Mouse (Mus musculus) embryonic facial prominence, embryonic 12.5 days (tissue): ENCODE measurements at regions not wholly inside any gene's neighbourhood (a gene's known extent, or its start where the extent isn't known, plus 50 kb on each side); places are given as distances from the start of the nearest gene placed in this dataset.

Source experiments
- ATAC-seq: fragments of 200-750 bp; cut with Nextera tagmentation; 2 replicates; pipeline ENCODE4 v1.8.0; 2017; ENCODE audit not compliant: insufficient number of reproducible peaks, insufficient read depth, low FRiP score, low TSS enrichment
- H3K27ac ChIP-seq: fragments of 300-500 bp; sonication (generic); 2 replicates; pipeline ENCODE4 v1.5.1; 2016; ENCODE audit warnings: mild to moderate bottlenecking
- H3K27me3 ChIP-seq: fragments of 300-500 bp; sonication (generic); 2 replicates; pipeline ENCODE4 v1.6.1; 2016; ENCODE audit warnings: mild to moderate bottlenecking, moderate library complexity
- H3K36me3 ChIP-seq: fragments of 300-500 bp; sonication (generic); 2 replicates; pipeline ENCODE4 v1.6.1; 2016; ENCODE audit warnings: mild to moderate bottlenecking
- H3K4me1 ChIP-seq: fragments of 300-500 bp; sonication (generic); 2 replicates; pipeline ENCODE4 v1.6.1; 2016
- H3K4me2 ChIP-seq: fragments of 300-500 bp; sonication (generic); replicated peaks from 2 replicates; pipeline ENCODE4 v1.6.1; 2016; ENCODE audit warnings: mild to moderate bottlenecking, moderate library complexity
- H3K4me3 ChIP-seq: fragments of 300-500 bp; sonication (generic); 2 replicates; pipeline ENCODE4 v1.5.1; 2016; ENCODE audit warnings: mild to moderate bottlenecking
- H3K9ac ChIP-seq: fragments of 300-500 bp; sonication (generic); 2 replicates; pipeline ENCODE4 v1.6.1; 2016; ENCODE audit warnings: mild to moderate bottlenecking, moderate library complexity
- H3K9me3 ChIP-seq: fragments of 300-500 bp; sonication (generic); 2 replicates; pipeline ENCODE4 v1.6.1; 2016; ENCODE audit warnings: mild to moderate bottlenecking, moderate library complexity
- WGBS: fragments of 180-500 bp; shearing (Covaris S2); methylation state at CpG from one replicate; pipeline ENCODE4 v1.1.7; 2016; 5-methylcytosine and 5-hydroxymethylcytosine counted together

- H3K27ac ChIP-seq: no peak overlapping the region
- H3K9ac ChIP-seq: no peak overlapping the region
- 88% methylated on average over 2 of the region's 2 CpGs for WGBS
Observed at GRCm38 (mm10) chr2:138640654-138641053, 384.3 kb downstream of the Btbd3 start.

DNA sequence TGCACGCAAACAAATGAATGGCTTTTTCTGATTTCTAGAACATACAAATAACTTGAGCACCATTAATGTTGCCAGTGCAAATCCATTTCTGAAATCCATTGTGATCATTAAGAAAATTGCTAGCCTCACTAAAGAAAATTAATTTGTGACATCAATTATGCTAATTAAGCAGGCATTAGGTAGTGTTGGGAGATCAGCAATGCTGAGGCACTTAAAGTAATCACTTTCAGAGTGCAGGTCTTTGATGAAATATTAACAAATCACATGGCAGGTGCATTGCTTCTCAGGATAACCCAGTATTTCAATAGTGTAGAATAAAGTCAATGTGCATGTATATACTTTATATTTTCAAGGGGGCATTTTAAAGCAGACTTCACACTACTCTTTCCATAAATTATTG is 385.0 kb downstream of the Btbd3 start:
- no peaks in the 10 kb centered on the region for H3K4me1 ChIP-seq
- no peak overlapping the region for H3K4me2 ChIP-seq
- no peaks in the 10 kb centered on the region for H3K27me3 ChIP-seq
- no peak overlapping the region for H3K4me3 ChIP-seq
- 89% methylated on average over 1 of the region's 1 CpGs for WGBS
- H3K9me3 ChIP-seq: no peaks in the 10 kb centered on the region
- no peak overlapping the region for H3K27ac ChIP-seq
- H3K9ac ChIP-seq: no peak overlapping the region
- H3K36me3 ChIP-seq: no peaks in the 10 kb centered on the region
- no peak for ATAC-seq

More at GRCm38 (mm10) chr2:138640654-138641053, 384.3 kb downstream of the Btbd3 start:
- no peaks in the 10 kb centered on the region for H3K9me3 ChIP-seq
- H3K4me3 ChIP-seq: no peak overlapping the region
- no peaks in the 10 kb centered on the region for H3K4me1 ChIP-seq
- H3K27me3 ChIP-seq: no peaks in the 10 kb centered on the region
- no peaks in the 10 kb centered on the region for H3K36me3 ChIP-seq
- no peak for ATAC-seq
- H3K4me2 ChIP-seq: no peak overlapping the region

GRCm38 (mm10) chr2:138648616-138649015 is 392.3 kb downstream of the Btbd3 start:
- Histone ChIP-seq H3K4me3 (no peak overlapping the region), H3K9me3 (no peaks in the 10 kb centered on the region), H3K27ac (no peak overlapping the region), H3K27me3 (no peaks in the 10 kb centered on the region), H3K4me1 (no peaks in the 10 kb centered on the region), H3K4me2 (no peak overlapping the region), H3K9ac (no peak overlapping the region), H3K36me3 (no peaks in the 10 kb centered on the region)
- ATAC-seq: no peak
- WGBS: 58% methylated on average over 3 of the region's 3 CpGs

- Histone ChIP-seq H3K27me3 (no peaks in the 10 kb centered on the region), H3K9ac (no peak overlapping the region), H3K9me3 (no peaks in the 10 kb centered on the region), H3K4me3 (no peak overlapping the region), H3K4me2 (no peak overlapping the region), H3K27ac (no peak overlapping the region), H3K36me3 (no peaks in the 10 kb centered on the region), H3K4me1 (no peaks in the 10 kb centered on the region)
- ATAC-seq: no peak
Observed at GRCm38 (mm10) chr2:138659376-138659775, 403.0 kb downstream of the Btbd3 start.

DNA sequence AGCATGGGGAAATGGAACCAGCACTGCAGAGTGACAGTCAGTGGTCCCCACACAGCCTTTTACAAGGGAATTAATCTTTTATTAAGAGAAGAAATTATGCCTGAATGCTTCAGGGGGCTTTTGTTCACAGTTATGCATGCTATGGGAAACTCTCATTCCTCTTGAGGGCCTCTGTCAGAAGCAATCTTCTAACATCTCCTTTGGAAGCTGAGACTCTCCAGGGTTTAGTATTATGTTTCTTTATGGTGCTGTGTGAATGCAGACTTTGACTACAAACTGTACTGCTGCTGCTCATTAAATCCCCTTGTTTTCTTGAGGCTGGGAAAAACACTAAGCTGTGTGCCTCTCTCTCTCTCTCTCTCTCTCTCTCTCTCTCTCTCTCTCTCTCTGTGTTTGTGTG is 413.9 kb downstream of the Btbd3 start:
- no peak overlapping the region for H3K9ac ChIP-seq
- H3K27ac ChIP-seq: no peak overlapping the region
- no peaks in the 10 kb centered on the region for H3K9me3 ChIP-seq
- ATAC-seq: 0 out of 2 replicates have a peak, but pooled peaks have one; percentile 47
- no peak overlapping the region for H3K4me3 ChIP-seq
- no peaks in the 10 kb centered on the region for H3K36me3 ChIP-seq
- no peak overlapping the region for H3K4me2 ChIP-seq
- no peaks in the 10 kb centered on the region for H3K4me1 ChIP-seq
- H3K27me3 ChIP-seq: no peaks in the 10 kb centered on the region

DNA sequence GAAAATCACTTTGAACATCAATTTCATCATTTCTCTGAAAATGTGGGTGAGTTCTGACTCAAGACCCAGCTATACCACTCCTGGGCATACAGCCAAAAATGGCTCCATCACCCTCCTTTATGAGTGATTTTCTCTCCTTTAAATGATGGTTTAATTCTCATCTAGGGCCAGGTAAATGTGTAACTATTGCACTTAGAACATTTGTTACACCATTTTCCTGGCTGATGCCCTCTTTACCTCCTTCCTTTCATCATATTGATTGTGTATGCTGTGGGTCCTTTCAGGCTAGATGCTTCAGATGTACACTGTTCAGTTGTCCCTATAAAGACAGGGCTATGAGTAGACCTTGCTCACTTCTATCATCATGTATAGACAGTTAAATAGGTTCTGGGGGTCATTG is 418.4 kb downstream of the Btbd3 start:
- H3K4me1 ChIP-seq: no peaks in the 10 kb centered on the region
- H3K27me3 ChIP-seq: no peaks in the 10 kb centered on the region
- no peaks in the 10 kb centered on the region for H3K9me3 ChIP-seq
- no peak overlapping the region for H3K4me3 ChIP-seq
- no peak overlapping the region for H3K4me2 ChIP-seq
- ATAC-seq: no peak
- H3K36me3 ChIP-seq: no peaks in the 10 kb centered on the region
- no peak overlapping the region for H3K27ac ChIP-seq
- H3K9ac ChIP-seq: no peak overlapping the region

DNA sequence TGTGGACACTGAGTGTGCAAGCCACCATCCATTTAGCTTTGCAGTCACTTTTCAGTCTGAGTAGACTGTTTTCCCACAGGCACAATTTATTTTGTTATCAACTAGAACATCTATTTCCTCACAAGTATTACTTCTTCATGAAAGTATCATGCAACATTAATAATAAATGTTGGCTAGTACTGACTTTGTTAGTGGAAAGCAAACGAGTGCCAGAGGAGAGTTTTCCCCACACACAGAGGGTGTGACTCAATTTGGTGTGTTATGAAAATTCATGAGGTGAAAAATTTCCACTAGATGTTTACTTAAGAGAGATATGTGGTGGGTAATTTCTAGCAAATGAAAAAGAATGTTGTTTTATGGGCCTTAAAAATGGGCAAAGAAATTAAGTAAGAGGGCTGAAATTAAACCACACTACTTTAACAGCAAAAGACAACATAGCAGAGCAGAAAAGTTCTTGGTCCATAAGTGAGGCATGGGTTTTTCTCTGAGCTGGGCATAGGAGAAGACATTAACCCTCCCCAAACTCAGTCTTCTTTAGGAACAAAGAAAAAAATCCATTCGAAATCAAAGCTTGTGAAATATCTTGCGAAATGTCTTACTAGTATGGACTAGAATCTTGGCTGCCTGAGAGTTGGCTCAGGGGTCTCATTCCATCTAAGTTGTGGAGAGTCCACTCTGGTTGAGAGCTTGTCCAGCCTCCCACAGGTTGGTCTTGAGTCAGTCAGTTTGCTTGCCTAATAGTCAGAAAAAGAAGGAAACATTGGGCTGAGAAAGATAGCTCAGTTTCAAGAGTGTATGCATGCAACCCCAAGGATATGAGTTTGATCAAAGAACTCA is 419.1 kb downstream of the Btbd3 start:
- 87% methylated on average over 3 of the region's 3 CpGs for WGBS
- no peaks in the 10 kb centered on the region for H3K36me3 ChIP-seq

DNA sequence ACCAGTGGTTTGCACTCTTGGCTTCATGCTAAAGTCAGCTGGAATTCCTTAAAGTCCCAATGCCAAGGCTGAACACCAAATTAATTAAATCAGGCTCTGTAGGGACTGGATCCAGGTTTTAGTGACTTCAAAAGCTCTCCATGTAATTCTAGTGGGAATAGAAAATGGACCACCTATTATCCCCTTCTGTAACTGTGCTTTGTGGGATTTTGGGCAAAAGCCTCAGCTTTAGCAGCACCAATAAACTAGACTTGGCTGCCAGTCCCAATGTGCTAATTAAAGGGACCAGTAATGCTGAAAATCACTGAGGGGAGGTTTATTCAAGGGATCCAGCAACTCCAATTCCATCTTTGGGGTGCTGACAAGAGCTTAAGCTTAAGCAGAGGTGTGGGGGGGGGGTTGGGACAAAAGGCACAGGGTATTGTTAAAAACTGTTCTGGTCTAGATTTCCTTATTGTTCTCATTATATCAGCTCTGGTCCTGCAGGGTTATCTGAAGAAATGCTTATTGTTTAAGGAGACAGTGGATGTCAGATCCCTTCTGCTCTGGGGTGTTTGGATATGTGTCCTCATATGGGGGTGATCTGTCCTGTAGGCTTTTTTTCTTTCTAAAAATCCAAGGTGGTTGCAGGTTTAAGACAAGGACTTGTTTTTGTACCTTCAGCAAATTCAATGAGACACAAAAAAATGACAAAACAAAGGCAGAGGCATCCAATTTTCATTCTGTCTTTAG is 431.9 kb downstream of the Btbd3 start:
- no peaks in the 10 kb centered on the region for H3K27me3 ChIP-seq
- no peak overlapping the region for H3K4me2 ChIP-seq
- no peaks in the 10 kb centered on the region for H3K36me3 ChIP-seq
- no peak overlapping the region for H3K27ac ChIP-seq
- H3K4me3 ChIP-seq: no peak overlapping the region
- no peak overlapping the region for H3K9ac ChIP-seq
- H3K9me3 ChIP-seq: no peaks in the 10 kb centered on the region
- H3K4me1 ChIP-seq: no peaks in the 10 kb centered on the region
- ATAC-seq: no peak

More for the DNA sequence above, 419.1 kb downstream of the Btbd3 start:
- Histone ChIP-seq H3K4me2 (no peak overlapping the region), H3K27me3 (no peaks in the 10 kb centered on the region), H3K4me3 (no peak overlapping the region), H3K9me3 (no peaks in the 10 kb centered on the region), H3K9ac (no peak overlapping the region), H3K4me1 (no peaks in the 10 kb centered on the region), H3K27ac (no peak overlapping the region)
- ATAC-seq: no peak

DNA sequence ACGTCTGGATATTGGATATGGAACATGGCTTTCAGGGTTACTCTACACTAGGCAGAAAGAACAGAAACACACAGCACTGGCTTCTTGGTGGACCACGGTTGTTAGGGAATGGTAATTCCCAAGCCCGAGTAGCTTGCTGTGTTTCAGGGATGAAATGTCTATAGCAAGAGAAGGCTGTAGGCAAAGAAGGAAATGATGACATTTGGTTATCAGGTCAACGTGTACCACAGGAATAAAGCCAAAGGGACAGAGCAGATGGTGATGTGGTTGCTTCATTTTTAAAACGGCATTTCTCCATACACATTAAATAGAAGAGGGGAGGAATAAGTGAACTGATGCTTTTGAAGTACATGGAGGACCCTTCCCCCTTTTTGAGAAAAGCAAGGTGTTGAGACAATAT is 433.1 kb downstream of the Btbd3 start:
- no peak overlapping the region for H3K27ac ChIP-seq
- H3K4me3 ChIP-seq: no peak overlapping the region
- no peak overlapping the region for H3K4me2 ChIP-seq
- 83% methylated on average over 5 of the region's 5 CpGs for WGBS
- no peaks in the 10 kb centered on the region for H3K9me3 ChIP-seq
- no peaks in the 10 kb centered on the region for H3K36me3 ChIP-seq
- no peaks in the 10 kb centered on the region for H3K4me1 ChIP-seq
- no peak overlapping the region for H3K9ac ChIP-seq
- H3K27me3 ChIP-seq: no peaks in the 10 kb centered on the region
- no peak for ATAC-seq

DNA sequence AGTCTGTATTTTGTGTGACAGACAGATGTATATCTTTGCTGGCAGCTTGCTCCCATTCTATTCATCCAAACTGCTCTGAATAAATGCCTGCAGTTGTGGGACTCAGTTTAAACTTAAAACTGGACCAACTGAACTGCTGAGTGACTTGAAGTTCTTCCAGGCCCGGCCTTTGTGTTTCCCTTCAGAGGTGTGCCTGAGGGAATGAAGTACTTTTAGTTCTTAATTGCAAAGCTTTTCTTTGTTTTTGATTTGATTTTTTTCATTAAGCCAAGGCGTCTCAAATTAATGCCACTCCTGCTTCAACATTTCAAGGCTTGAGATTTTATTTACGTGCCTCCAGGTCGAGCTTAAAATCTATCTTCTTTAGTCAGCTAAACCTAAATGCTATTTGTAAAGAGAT is 446.4 kb downstream of the Btbd3 start:
- H3K4me2 ChIP-seq: no peak overlapping the region

GRCm38 (mm10) chr2:138703943-138704541 is 447.7 kb downstream of the Btbd3 start:
- Histone ChIP-seq H3K9me3 (no peaks in the 10 kb centered on the region), H3K9ac (no peak overlapping the region), H3K4me1 (no peaks in the 10 kb centered on the region), H3K27me3 (no peaks in the 10 kb centered on the region), H3K36me3 (no peaks in the 10 kb centered on the region), H3K4me3 (no peak overlapping the region), H3K4me2 (no peak overlapping the region), H3K27ac (no peak overlapping the region)
- no peak for ATAC-seq
- 77% methylated on average over 4 of the region's 4 CpGs for WGBS

More for the DNA sequence above, 446.4 kb downstream of the Btbd3 start:
- no peaks in the 10 kb centered on the region for H3K9me3 ChIP-seq
- 64% methylated on average over 4 of the region's 4 CpGs for WGBS
- H3K9ac ChIP-seq: no peak overlapping the region
- ATAC-seq: no peak
- no peaks in the 10 kb centered on the region for H3K27me3 ChIP-seq
- H3K36me3 ChIP-seq: no peaks in the 10 kb centered on the region
- H3K4me1 ChIP-seq: no peaks in the 10 kb centered on the region
- no peak overlapping the region for H3K4me3 ChIP-seq
- no peak overlapping the region for H3K27ac ChIP-seq

DNA sequence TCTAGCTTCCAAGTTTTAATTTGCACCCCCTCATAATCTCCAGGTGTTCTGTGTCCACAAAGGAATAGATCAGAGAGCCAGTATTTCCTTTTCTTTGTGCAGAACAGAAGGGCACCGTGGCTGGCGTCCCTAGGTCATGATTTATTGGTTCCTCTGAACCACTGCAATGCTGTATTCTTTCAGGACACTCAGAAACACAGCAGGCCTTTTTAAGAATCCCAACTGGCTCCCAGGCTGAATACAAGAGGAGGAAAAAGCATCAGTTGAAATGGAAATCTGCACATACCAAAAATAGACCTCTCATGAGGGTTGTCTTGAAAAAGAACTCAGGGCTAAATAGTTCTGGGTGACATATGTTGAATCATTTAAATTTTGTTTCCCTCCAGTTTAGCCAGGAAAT is 452.4 kb downstream of the Btbd3 start:
- Histone ChIP-seq H3K9me3 (no peaks in the 10 kb centered on the region), H3K27me3 (no peaks in the 10 kb centered on the region), H3K36me3 (no peaks in the 10 kb centered on the region), H3K4me3 (no peak overlapping the region), H3K9ac (no peak overlapping the region), H3K4me2 (no peak overlapping the region), H3K27ac (no peak overlapping the region), H3K4me1 (no peaks in the 10 kb centered on the region)
- WGBS: 55% methylated on average over 2 of the region's 2 CpGs
- ATAC-seq: no peak
